Mouse (Mus musculus) bone marrow macrophage, adult 2 months (primary cell): ENCODE results near the gene Nme4.

Experiments
- CTCF ChIP-seq: IDR thresholded peaks from 2 replicates; pipeline ENCODE4 v1.5.1; 2012; ENCODE audit warnings: low read depth, mild to moderate bottlenecking, low read length, moderate library complexity
- POLR2A ChIP-seq: IDR thresholded peaks from 2 replicates; pipeline ENCODE4 v1.6.1; 2012; ENCODE audit warnings: mild to moderate bottlenecking, low read depth, low read length, borderline replicate concordance

DNA sequence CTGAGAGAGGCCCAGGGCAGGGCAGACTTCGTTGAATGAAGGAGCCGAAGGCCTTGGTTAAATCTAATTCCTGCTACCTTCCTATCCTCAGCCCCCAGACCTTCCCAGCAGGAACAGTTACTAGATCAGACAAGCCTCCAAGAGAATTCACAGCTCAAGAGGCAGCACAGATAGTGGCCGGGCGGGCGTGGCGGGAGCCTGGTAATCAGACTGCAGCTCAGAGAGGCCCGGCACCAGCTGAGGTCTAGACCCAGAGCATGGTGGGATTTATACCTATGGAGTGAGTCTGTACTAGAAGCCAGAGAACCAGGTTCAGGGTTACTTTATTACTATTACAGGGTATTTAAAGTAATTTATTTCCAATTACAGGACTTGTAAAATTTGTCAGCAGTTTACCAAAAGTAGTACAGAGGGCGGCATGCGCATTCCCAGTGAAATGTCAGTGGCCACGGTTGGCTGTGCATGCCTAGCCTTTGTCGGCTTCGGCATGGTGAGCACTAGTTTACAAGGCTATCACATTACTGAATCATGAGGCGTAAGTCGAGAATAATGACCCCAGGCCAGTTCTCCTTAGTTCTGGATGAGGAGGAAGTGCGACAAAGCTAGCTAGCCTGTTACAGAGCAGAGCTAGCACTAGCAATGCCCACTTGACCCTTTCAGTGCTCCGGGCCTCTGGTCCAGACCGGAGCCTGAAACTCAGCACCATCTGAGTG, 41.1 kb downstream of the Nme4 start:
- TF ChIP-seq POLR2A (no peak), CTCF (no peak)
